Mouse (Mus musculus) myocyte (in vitro differentiated cells): ENCODE data around the gene Hbq1a.

Source experiments
- MAX ChIP-seq: IDR thresholded peaks from one replicate; pipeline ENCODE4 v1.6.1; 2011; ENCODE audit warnings: low read depth, mild to moderate bottlenecking, control low read depth
- MYOG ChIP-seq, 3 experiments: IDR thresholded peaks; one replicate each; pipeline ENCODE4 v1.6.1; 2011; ENCODE audit warnings: control low read depth in 2 of 3, low read depth in 2 of 3, mild to moderate bottlenecking in 2 of 3; ENCODE audit not compliant: insufficient read length in 2 of 3, control insufficient read depth in 1 of 3, insufficient read depth in 1 of 3
- POLR2A ChIP-seq: IDR thresholded peaks from one replicate; pipeline ENCODE4 v1.6.1; 2011; ENCODE audit warnings: low read depth, mild to moderate bottlenecking, control low read depth, moderate library complexity; ENCODE audit not compliant: insufficient read length
- POLR2AphosphoS2 ChIP-seq: IDR thresholded peaks from one replicate; pipeline ENCODE4 v1.6.1; 2011; ENCODE audit warnings: low read depth, control low read depth; ENCODE audit not compliant: insufficient read length
- REST ChIP-seq: IDR thresholded peaks from one replicate; pipeline ENCODE4 v1.6.1; 2011; ENCODE audit warnings: mild to moderate bottlenecking, control low read depth, moderate library complexity; ENCODE audit not compliant: insufficient read depth, insufficient read length
- SRF ChIP-seq: IDR thresholded peaks from one replicate; pipeline ENCODE4 v1.6.1; 2011; ENCODE audit warnings: low read depth; ENCODE audit not compliant: control insufficient read depth, insufficient read length
- TCF12 ChIP-seq: IDR thresholded peaks from one replicate; pipeline ENCODE4 v1.6.1; 2011; ENCODE audit warnings: mild to moderate bottlenecking, control low read depth; ENCODE audit not compliant: poor library complexity, insufficient read depth, severe bottlenecking
- TCF3 ChIP-seq: IDR thresholded peaks from one replicate; pipeline ENCODE4 v1.6.1; 2011; ENCODE audit warnings: low read depth, control low read depth; ENCODE audit not compliant: insufficient read length

GRCm38 (mm10) chr11:32256566-32256965 lies 43.3 kb upstream of the Hbq1a start:
- no peak for TF ChIP-seq POLR2A
- no peak for TF ChIP-seq MYOG (IDR thresholded peaks at IDR 0.05; ENCODE audit: control insufficient read depth in 1 of 3, insufficient read depth in 1 of 3, insufficient read length in 2 of 3, low read depth in 2 of 3)
- TF ChIP-seq SRF = no peak
- TF ChIP-seq REST = no peak
- TF ChIP-seq TCF12 = no peak
- TF ChIP-seq POLR2AphosphoS2 = no peak
- TF ChIP-seq MAX = no peak
- TF ChIP-seq TCF3 = no peak
